Mouse (Mus musculus) brain, adult 10 weeks (tissue): Measurements from ENCODE around the gene Gm3250. TPM values are rescaled to one million over a fixed set of nuclear protein-coding genes. Genes with fewer than 3 reads are reported as not detected.

Experiments used
- polyA plus RNA-seq: library from polyadenylated mRNA; stranded (reverse); fragments of 350-450 nt; fragmentation: Illumina TruSeq; extraction: RNeasy Lipid Tissue Mini Kit (QIAGEN cat#74804); gene quantifications from one replicate; pipeline ENCODE4 v1.2.3, GENCODE M21; 2015; ENCODE audit warnings: low read depth, low replicate concordance

Gm3250 gene
- not detected for polyA plus RNA-seq

GRCm38 (mm10) chr10:77782442-77782841 lies at the start of gene Gm3250:
TSS of gene Gm3250 (minus strand) at chr10:77782542.

GRCm38 (mm10) chr10:77826951-77827350 lies 44.6 kb upstream of the Gm3250 start, which contains the start of gene Krtap10-4:
TSS of gene Krtap10-4 (minus strand) at chr10:77827095.

GRCm38 (mm10) chr10:77814382-77814781 lies 32.0 kb upstream of the Gm3250 start, which contains the start of gene Gm2696:
TSS of gene Gm2696 (plus strand) at chr10:77814682.

GRCm38 (mm10) chr10:77811743-77812142 lies 29.4 kb upstream of the Gm3250 start, which contains the start of gene Gm9507:
TSS of gene Gm9507 (minus strand) at chr10:77811843.

GRCm38 (mm10) chr10:77798921-77799508 lies 16.7 kb upstream of the Gm3250 start, which contains the start of gene Gm19668:
TSS of gene Gm19668 (minus strand) at chr10:77799133.

GRCm38 (mm10) chr10:77794976-77795375 lies 12.6 kb upstream of the Gm3250 start, which contains the start of gene Gm9639:
TSS of gene Gm9639 (minus strand) at chr10:77795076.

GRCm38 (mm10) chr10:77787876-77788275 lies 5.5 kb upstream of the Gm3250 start, which contains the start of gene Gm7137:
TSS of gene Gm7137 (minus strand) at chr10:77788200.

GRCm38 (mm10) chr10:77776844-77777243 lies 5.5 kb downstream of the Gm3250 start, which contains the start of gene Gm7138:
TSS of gene Gm7138 (minus strand) at chr10:77776944.

GRCm38 (mm10) chr10:77771225-77771624 lies 11.1 kb downstream of the Gm3250 start, which contains the start of gene Gm3238:
TSS of gene Gm3238 (minus strand) at chr10:77771325.

GRCm38 (mm10) chr10:77759582-77759981 lies 22.8 kb downstream of the Gm3250 start, which contains the start of gene Gm3233:
TSS of gene Gm3233 (minus strand) at chr10:77759682.

GRCm38 (mm10) chr10:77751254-77751653 lies 31.1 kb downstream of the Gm3250 start, which contains the start of gene Gm9736:
TSS of gene Gm9736 (minus strand) at chr10:77751354.

GRCm38 (mm10) chr10:77741924-77742688 lies 40.2 kb downstream of the Gm3250 start, which contains the start of gene Gm18596:
TSS of gene Gm18596 (minus strand) at chr10:77742638.

Other genes starting within 250 kb of the Gm3250 start
- 81.4 TPM for gene Pttg1ip, start 200.8 kb downstream of the Gm3250 start, polyA plus RNA-seq
- 222 TPM for gene Sumo3, start 176.4 kb downstream of the Gm3250 start, polyA plus RNA-seq
- gene Gm49325, start 176.3 kb downstream of the Gm3250 start, polyA plus RNA-seq = 7.8 TPM
- 47.4 TPM for gene Ube2g2, start 160.3 kb downstream of the Gm3250 start, polyA plus RNA-seq
- 0.58 TPM for gene Tspear, start 96.0 kb downstream of the Gm3250 start, polyA plus RNA-seq
- gene Gm19402, start 91.8 kb downstream of the Gm3250 start, polyA plus RNA-seq = not detected
- gene Gm9508, start 85.3 kb downstream of the Gm3250 start, polyA plus RNA-seq = not detected
- not detected for gene Gm10272, start 75.9 kb downstream of the Gm3250 start, polyA plus RNA-seq
- gene Gm10024, start 71.1 kb downstream of the Gm3250 start, polyA plus RNA-seq = not detected
- gene Gm10142, start 66.7 kb downstream of the Gm3250 start, polyA plus RNA-seq = not detected
- gene Krtap12-1, start 61.9 kb downstream of the Gm3250 start, polyA plus RNA-seq = not detected
- not detected for gene Gm10100, start 56.1 kb downstream of the Gm3250 start, polyA plus RNA-seq
- gene Gm18596, start 39.9 kb downstream of the Gm3250 start, polyA plus RNA-seq = not detected
- not detected for gene Gm9736, start 31.2 kb downstream of the Gm3250 start, polyA plus RNA-seq
- not detected for gene Gm3233, start 22.9 kb downstream of the Gm3250 start, polyA plus RNA-seq
- gene Gm3238, start 11.2 kb downstream of the Gm3250 start, polyA plus RNA-seq = not detected
- gene Gm7138, start 5.6 kb downstream of the Gm3250 start, polyA plus RNA-seq = not detected
- gene Gm7137, start 5.7 kb upstream of the Gm3250 start, polyA plus RNA-seq = not detected
- gene Gm9639, start 12.5 kb upstream of the Gm3250 start, polyA plus RNA-seq = not detected
- gene Gm19668, start 16.6 kb upstream of the Gm3250 start, polyA plus RNA-seq = not detected
- not detected for gene Gm9507, start 29.3 kb upstream of the Gm3250 start, polyA plus RNA-seq
- not detected for gene Gm2696, start 32.1 kb upstream of the Gm3250 start, polyA plus RNA-seq
- gene Krtap10-4, start 44.6 kb upstream of the Gm3250 start, polyA plus RNA-seq = not detected
- not detected for gene Krtap10-10, start 53.4 kb upstream of the Gm3250 start, polyA plus RNA-seq
- gene Gm36176, start 64.3 kb upstream of the Gm3250 start, polyA plus RNA-seq = not detected
- not detected for gene Gm10318, start 70.3 kb upstream of the Gm3250 start, polyA plus RNA-seq
- not detected for gene Gm3285, start 79.4 kb upstream of the Gm3250 start, polyA plus RNA-seq
- gene Lrrc3, start 120.0 kb upstream of the Gm3250 start, polyA plus RNA-seq = 6.6 TPM
- gene Trpm2, start 188.0 kb upstream of the Gm3250 start, polyA plus RNA-seq = 19.7 TPM
- 41.3 TPM for gene 1810043G02Rik, start 196.0 kb upstream of the Gm3250 start, polyA plus RNA-seq
- 90.2 TPM for gene Pfkl, start 227.5 kb upstream of the Gm3250 start, polyA plus RNA-seq